ENCODE assay signal across 7 mouse cellular contexts in genomic region chrX:7696954-7697381, GRCm38 (mm10). TPM values are rescaled to one million over a fixed set of nuclear protein-coding genes. Genes with fewer than 3 reads are reported as not detected.
A peak's percentile ranks its signal among the peaks of the same experiment; 100 is the strongest.
DNase-seq lines count a peak whose midpoint lies in the region; ATAC-seq lines count a peak whose summit lies in the region.

Gene Gpkow, plus strand, starts transcription at chrX:7697131.

- ATAC-seq in embryonic facial prominence, embryonic 11.5 days (replicated peaks; ENCODE audit: insufficient number of reproducible peaks, low FRiP score, low TSS enrichment, low read depth) = peak; percentile 94
- peak; percentile 99 for ATAC-seq in granulocyte monocyte progenitor cell, adult 5-6 weeks (replicated peaks; ENCODE audit: poor library complexity, severe bottlenecking)
- ATAC-seq in midbrain, embryonic 13.5 days = peak; percentile 96

- no peaks in the 10 kb centered on the region for H3K27me3 ChIP-seq in embryonic facial prominence, embryonic 11.5 days (ENCODE audit: control insufficient read depth, insufficient read depth, low read length)
- no peaks in the 10 kb centered on the region for H3K27me3 ChIP-seq in limb, embryonic 10.5 days (ENCODE audit: low read depth, poor library complexity, severe bottlenecking)
- H3K27me3 ChIP-seq in midbrain, embryonic 13.5 days = no peaks in the 10 kb centered on the region

- peak within 1 kb of the TSS; percentile 47 for H3K4me3 ChIP-seq in embryonic facial prominence, embryonic 11.5 days (ENCODE audit: low read depth, low read length)
- H3K4me3 ChIP-seq in limb, embryonic 10.5 days = peak within 1 kb of the TSS; percentile 65
- H3K4me3 ChIP-seq in midbrain, embryonic 13.5 days (replicated peaks) = peak within 1 kb of the TSS; percentile 55

- H3K9ac ChIP-seq in embryonic facial prominence, embryonic 11.5 days (replicated peaks; ENCODE audit: low read length) = peak within 1 kb of the TSS; percentile 63
- peak within 1 kb of the TSS; percentile 60 for H3K9ac ChIP-seq in midbrain, embryonic 13.5 days (replicated peaks)

- peak within 1 kb of the TSS; percentile 38 for H3K4me2 ChIP-seq in embryonic facial prominence, embryonic 11.5 days (ENCODE audit: low read depth, low read length)
- H3K4me2 ChIP-seq in midbrain, embryonic 13.5 days (replicated peaks) = peak within 1 kb of the TSS; percentile 59

- no peaks in the 10 kb centered on the region for H3K9me3 ChIP-seq in embryonic facial prominence, embryonic 11.5 days (replicated peaks; ENCODE audit: control insufficient read depth, low read length)
- no peaks in the 10 kb centered on the region for H3K9me3 ChIP-seq in limb, embryonic 10.5 days (replicated peaks)
- no peaks in the 10 kb centered on the region for H3K9me3 ChIP-seq in midbrain, embryonic 13.5 days

- DNase-seq in adrenal gland, postnatal 14 days = peak; percentile 87
- DNase-seq in embryonic facial prominence, embryonic 11.5 days (ENCODE audit: low spot score) = peak; percentile 93
- peak; percentile 89 for DNase-seq in kidney, adult 11 months
- peak; percentile 74 for DNase-seq in limb, embryonic 10.5 days (ENCODE audit: low spot score)
- peak; percentile 66 for DNase-seq in spleen, adult 12 weeks (ENCODE audit: low spot score)

- H3K4me1 ChIP-seq in embryonic facial prominence, embryonic 11.5 days (ENCODE audit: control insufficient read depth, insufficient read depth, low read length) = no peaks in the 10 kb centered on the region
- 0 out of 2 replicates have a peak, but pooled peaks cover 4% of the 10 kb centered on the region for H3K4me1 ChIP-seq in limb, embryonic 10.5 days
- H3K4me1 ChIP-seq in midbrain, embryonic 13.5 days (replicated peaks) = peaks cover 11% of the 10 kb centered on the region; the same call in 1 of the 2 replicates

- no peaks in the 10 kb centered on the region for H3K36me3 ChIP-seq in embryonic facial prominence, embryonic 11.5 days (replicated peaks; ENCODE audit: control insufficient read depth, insufficient read depth, low read depth, low read length)
- H3K36me3 ChIP-seq in limb, embryonic 10.5 days = peaks cover 36% of the 10 kb centered on the region
- peaks cover 11% of the 10 kb centered on the region; the same call in 1 of the 2 replicates for H3K36me3 ChIP-seq in midbrain, embryonic 13.5 days

- WGBS in embryonic facial prominence, embryonic 11.5 days = 10% methylated on average over 33 of the region's 33 CpGs
- 10% methylated on average over 33 of the region's 33 CpGs for WGBS in limb, embryonic 10.5 days
- WGBS in midbrain, embryonic 13.5 days = 22% methylated on average over 33 of the region's 33 CpGs

- no peak within 1 kb of the TSS for H3K27ac ChIP-seq in embryonic facial prominence, embryonic 11.5 days (replicated peaks; ENCODE audit: low read depth, low read length)
- peak within 1 kb of the TSS; percentile 74 for H3K27ac ChIP-seq in limb, embryonic 10.5 days
- H3K27ac ChIP-seq in midbrain, embryonic 13.5 days = peak within 1 kb of the TSS; percentile 25; the same call in 1 of the 2 replicates

RNA-seq across cellular contexts. Expression of gene Gpkow, which starts in this region (rescaled TPM):
- 45.4 and 47.9 TPM in 2 replicates for total RNA-seq in adrenal gland, postnatal 14 days (2021)
- polyA plus RNA-seq in embryonic facial prominence, embryonic 11.5 days (2014; fragmentation: Nextera tagmentation; extraction: Ambion mirVana) = 42.2 and 44.2 TPM in 2 replicates
- 18.9 and 21.2 TPM in 2 replicates for total RNA-seq in granulocyte monocyte progenitor cell, adult 5-6 weeks (2014; fragmentation: Nextera tagmentation)
- 30.4 and 32.7 TPM in 2 replicates for total RNA-seq in granulocyte monocyte progenitor cell, adult 5-6 weeks (2017)
- polyA plus RNA-seq in limb, embryonic 10.5 days (2016; fragmentation: Nextera tagmentation; extraction: Ambion mirVana) = 40.5 and 48.2 TPM in 2 replicates
- polyA plus RNA-seq in midbrain, embryonic 13.5 days (2015; fragmentation: Nextera tagmentation; extraction: Ambion mirVana) = 45.1 and 45.6 TPM in 2 replicates
